Mouse (Mus musculus) cerebellum, adult 11-12 months (tissue): ENCODE measurements around the gene Gatb.

Source experiments
- DNase-seq: peaks from one replicate; pipeline ENCODE4 v3.0.0; 2022

Gatb gene

GRCm38 (mm10) chr3:85661926-85662813, 88.3 kb downstream of the Gatb start:
- DNase-seq = no peak

DNA sequence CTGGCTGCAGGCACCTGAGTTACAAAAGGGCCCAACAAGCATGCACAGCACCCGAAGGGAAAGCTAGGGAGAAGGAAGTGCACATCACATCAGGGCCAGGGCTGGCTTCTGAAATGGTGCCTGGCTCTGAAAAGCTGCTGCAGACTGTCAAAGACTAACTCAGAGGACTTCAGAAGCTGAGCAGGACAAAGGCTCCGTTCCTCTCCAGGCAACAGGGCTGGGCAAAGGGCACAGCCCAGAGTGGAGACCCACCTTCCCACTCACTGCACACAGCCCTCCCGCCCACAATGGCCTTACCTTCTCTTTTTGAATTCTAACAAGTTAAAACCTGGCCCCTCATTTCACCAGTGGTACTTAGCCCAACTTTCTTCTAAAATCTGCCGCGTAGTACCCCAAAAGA, 89.9 kb downstream of the Gatb start:
- DNase-seq = no peak

DNA sequence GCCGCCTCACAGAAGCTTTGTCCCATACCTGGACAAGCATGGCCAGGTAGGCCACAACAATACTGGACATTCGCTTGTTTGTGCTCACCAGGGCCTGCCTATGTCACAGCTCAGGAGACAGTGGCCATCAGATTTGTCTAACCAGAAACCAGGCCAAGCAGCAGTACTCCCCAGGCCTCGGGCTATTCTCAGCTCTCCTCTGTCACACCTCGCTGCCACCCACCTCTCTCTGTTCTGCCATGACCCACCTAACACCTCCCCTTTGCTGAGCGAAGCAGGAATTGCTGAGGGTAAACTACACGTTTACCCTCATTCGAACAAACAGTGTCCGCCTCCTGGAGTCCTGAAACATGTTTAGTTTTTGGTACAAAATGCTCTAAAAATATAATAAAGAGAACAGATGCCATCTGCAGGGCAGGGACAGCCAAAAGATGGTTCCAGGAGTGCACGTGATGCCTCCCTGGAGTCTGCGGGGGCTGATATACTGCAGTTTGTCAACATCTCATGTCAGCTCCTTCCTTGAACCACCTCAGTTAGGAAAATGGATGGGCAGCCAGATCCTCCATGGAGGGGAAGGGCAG, 90.8 kb downstream of the Gatb start:
- peak; percentile 74 for DNase-seq

- no peak for DNase-seq
Measured at GRCm38 (mm10) chr3:85666166-85666565, 92.2 kb downstream of the Gatb start.

DNA sequence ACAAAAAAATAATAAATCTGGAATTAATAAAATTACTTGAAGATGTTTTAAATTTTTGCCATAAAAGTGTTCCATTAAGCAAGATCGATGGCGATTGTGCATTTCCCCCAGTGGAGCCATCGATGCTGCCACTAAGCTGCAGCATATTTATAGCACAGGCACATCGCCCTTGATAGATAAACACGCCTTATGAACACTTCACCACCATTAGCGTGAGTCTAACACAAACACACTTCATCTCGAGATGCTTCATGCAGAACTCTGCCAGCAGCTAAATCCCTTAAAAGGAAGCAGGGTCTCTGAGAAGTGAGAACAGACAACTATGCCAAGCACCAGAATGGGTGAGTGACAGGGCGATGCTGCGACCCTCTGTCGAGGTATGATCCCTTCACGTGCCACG, 92.8 kb downstream of the Gatb start:
- no peak for DNase-seq

- DNase-seq = no peak
Measured at GRCm38 (mm10) chr3:85667683-85668082, 93.8 kb downstream of the Gatb start.

DNA sequence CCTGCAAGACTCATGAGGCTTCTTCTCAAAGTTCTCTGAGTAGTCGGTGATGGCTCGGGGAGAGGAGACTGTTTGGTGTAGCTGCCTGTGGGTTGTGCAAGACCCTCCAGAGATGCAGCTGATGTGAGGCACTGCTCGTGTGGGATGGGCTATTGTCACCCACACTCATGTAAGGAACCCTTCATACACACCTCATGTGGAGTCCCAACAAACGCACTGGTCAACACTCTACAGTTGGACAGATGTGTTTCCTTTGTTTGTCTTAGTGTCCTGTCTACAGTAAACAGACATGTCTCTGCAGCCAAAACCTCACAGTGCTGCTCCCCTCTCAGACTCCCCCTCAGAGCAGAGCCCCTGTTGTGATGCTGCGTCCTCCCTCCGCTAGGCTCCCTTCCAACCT, 95.9 kb downstream of the Gatb start:
- no peak for DNase-seq

DNA sequence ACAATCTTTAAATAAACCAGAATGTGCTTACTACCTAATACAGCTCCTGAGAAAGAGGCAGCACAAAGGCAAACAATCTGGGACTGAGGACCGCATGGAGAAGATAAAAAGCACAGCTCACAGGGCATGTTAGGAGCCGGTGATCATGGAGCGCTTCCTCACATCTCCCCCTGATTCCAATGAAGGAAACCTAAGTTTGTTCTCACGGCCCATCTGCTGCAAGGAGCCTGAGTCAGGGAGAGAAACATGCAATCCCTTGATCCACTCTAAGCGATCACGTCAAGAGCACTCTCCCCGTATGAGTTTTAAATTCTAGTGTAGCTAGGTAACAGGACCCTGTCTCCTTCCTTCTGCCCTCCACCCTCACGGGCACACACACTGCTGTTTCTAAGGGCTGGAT, 103.2 kb downstream of the Gatb start:
- no peak for DNase-seq

DNA sequence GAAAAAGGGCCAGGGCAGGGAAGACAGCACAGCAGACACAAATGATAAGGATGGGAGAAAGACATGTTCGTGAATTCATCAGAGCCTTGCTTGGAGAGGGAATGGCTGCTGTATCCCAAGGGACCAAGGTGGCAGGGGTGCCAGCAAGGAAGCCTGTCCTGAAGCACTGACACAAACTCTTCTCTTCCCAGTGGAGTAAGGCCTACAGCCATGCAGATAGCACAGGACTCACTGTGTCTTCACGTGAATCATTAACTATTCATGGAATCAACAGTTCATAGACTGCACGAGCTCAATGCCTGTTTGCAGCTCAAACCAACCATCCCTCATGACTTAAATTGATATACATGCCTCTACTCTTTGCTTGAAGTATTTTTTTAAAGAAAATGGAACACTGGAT, 104.0 kb downstream of the Gatb start:
- DNase-seq = no peak

DNA sequence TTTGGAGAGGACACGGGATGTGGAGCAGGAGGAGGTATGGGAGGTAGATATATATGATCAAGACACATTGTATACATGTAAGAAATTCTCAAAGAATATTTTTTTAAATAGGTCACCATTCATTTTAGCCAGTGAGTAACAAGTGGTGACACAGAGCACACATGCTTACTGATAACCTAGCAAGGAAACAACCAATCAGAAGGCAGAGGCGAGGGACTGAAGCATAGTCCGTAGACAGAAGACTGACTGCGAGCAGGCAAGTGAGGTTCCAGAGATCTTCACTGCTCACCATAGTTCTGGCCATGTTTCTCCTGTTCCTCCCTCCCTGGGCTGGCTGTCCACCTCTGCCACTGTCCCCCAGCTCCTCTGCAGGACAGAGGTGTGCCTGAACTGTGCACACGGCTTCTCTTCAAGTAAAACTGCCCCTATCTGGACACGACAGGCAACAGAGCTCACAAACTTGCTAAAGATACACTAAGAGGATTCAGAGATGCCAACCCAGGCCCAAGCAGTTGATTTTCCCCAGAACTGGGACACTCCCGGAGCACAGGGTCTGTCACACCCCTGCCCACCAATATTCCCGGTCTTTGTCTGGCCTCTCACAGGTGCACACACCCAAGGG, 105.5 kb downstream of the Gatb start:
- no peak for DNase-seq

DNA sequence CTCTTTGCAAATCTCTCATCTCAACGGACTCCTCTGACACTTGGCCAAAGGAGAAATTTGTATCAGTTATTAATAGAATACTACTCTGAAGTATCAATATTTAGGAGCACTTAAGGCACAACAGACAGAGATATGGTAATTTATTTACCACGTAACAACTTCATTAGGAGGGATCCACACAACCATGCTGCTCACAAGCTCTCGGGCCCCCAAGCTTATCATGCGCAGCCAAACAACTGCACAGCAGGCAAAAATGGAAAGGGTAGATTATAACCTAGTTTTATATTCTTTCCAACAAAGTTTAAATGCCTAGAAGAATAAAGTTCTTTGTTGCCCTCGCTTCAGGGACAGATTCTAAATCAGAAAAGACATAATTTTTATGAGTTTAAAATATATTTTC, 106.0 kb downstream of the Gatb start:
- no peak for DNase-seq

DNA sequence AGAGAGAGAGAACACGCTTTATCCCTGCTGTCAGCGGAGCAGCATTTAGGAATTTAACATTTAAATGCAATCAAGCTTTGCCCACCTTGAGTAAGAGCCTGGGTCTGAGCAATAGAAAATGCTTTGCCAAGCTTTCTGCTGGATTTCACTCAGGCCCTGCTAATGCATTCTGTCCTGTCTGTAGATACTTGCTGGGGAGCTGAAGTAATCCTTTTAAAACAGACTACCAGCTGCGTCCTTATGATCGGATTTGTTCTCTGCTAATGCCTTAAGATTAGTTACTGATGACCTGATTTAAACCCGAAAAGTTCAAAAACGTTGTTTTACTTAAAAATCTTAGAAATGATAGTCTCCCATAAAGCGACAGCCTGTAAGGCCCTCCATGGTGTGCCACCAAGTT, 107.2 kb downstream of the Gatb start:
- DNase-seq = no peak

DNA sequence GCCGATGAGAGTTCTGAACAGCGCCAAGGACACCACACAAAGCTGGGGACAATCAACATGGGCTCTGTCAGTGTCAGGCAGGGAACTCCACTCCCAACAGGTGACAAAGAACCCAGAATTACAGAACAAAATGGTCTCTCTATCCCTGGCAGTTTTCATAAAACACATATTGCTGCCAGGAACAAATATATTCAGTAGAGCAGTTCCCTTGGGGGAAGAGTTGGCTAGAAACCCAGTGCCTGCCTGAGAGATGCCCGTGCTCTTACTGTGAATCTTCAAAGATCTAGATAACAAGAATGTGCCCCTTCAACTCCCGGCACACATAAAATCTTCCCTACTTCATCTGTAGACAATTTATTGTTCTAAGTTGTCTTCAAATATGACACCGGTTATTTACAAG, 109.7 kb downstream of the Gatb start:
- no peak for DNase-seq

- DNase-seq = no peak
Measured at GRCm38 (mm10) chr3:85685271-85685670, 111.4 kb downstream of the Gatb start.

- no peak for DNase-seq
Measured at GRCm38 (mm10) chr3:85688341-85688740, 114.4 kb downstream of the Gatb start.

DNA sequence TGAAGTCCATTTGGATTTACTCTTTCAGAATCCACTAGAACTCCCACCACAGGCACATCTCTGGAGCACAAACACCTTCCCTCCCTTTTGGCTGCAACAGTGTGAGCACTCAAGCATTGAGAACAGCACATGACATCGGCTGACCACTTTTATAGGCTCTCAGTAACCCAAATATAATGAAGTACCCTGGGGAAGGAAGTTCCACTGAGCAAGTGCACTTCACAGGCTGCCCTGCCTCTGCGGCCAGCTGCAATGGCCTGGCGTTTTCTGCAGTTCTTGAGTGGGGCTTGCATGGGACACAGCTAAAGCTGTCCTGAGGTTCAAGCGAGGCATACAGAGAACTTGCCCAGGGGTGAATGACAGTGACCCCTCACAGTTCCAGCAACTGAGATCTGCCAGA, 117.2 kb downstream of the Gatb start:
- DNase-seq = no peak

- DNase-seq = no peak
Measured at GRCm38 (mm10) chr3:85693013-85693412, 119.1 kb downstream of the Gatb start.

DNA sequence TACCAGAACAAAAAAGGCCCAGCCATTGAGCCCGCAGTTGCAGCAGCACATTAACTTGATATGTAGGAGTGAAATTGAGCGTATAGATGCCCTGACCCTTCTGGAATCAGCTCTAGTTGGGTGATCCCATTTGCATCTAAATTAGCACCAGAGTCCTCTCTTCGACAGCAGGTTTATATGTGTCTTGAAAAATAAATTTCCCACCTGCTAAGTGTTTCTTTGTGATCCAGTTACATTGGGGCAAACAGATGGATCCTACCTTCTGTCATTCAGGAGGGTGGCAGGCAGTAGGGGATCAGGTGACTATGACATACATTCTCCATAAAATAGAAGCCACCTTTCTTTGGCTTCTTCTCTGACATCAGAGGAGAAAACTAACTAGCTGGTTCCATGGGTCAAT, 121.1 kb downstream of the Gatb start:
- DNase-seq = peak; percentile 26

GRCm38 (mm10) chr3:85698496-85698895, 124.6 kb downstream of the Gatb start:
- no peak for DNase-seq

DNA sequence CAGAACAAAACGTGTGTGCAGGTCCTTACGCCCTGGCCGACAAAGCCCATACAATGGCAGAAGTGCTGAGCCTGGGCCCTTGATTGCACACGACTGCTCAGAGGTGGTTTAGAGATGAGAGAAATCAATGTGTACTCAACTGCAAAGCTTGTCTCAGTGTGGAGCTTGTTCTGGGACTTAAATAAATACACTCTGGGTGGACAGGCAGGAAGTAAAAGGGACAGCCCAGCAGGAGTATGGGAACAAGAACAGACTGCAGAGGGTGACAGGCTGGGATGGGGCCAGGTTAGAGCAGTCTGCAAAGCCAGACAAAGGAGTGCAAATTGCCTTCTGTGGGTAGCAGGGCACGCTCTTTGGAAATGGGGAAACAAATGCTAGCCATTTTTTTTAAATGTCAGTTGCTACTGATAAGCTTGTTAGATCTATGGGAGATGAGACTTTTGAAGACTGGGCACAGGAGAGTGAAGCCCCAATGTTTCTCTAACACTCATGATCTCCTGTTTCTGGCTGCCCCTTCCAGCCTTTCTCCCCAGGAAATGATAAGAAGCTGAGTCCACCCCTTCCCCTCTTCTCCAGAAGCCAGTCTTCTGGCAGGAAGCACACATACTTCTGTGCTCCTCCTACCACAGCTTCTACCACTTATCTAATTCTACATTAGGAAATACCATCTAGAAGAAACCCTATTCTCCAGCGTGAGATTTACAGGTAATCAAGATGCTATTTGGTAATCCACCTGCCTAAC, 129.4 kb downstream of the Gatb start:
- DNase-seq = peak; percentile 63
